Mouse (Mus musculus): ENCODE measurements around the gene Dll1.

The Dll1 gene

DNA sequence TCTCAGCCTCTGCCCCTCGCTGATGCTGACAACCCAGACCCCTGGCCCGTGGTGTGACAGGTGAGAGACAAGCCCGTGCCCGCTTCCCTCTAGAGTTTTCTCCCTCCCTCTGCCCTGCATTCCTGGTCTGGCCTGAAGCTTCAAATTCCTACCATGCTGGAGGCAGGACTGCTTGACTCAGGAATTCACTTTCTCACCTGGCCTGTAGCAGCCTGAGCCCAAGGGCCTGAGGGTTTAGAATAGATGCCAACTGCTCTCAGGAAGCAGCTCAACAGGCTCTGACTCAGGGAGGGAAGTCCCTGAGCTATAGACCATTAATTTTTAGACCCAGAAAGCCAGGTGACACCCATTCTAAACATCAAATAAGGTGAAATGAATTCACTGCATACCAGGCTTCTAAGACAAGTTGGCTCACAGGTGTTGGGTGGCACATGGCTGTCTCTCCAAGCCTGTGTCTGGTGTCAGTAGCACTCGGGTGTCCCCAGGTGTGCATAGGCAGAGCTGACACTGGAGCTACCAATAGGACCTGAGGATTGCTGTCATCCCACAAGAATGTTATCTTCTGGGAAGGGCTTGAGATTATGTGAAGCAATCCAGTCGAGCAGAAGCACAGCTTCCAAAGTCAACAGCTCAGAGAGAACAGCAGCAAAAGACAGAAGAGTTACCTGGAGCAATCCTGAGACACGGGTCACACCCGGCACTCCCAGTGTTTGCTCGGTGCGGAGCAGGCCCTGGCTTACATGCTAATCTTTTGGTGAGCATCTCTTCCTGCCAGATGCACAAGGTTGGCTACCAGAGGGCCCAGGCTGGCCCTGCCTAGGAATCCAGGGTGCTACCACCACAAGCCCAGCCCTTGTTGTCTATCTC is 50.5 kb downstream of the Dll1 start:
- DNase-seq (ENCODE audit: low read depth), result no peak

- no peak for DNase-seq (ENCODE audit: low read depth)
Observed at GRCm38 (mm10) chr17:15323191-15323834, 53.4 kb downstream of the Dll1 start.

Data from c-Kit-positive CD71-positive TER-119-negative erythroid progenitor cells, embryonic 14.5 days (primary cell).